Mouse (Mus musculus) layer of hippocampus, adult 2 months (tissue): ENCODE data around the gene Olfr1311. TPM values are rescaled to one million over a fixed set of nuclear protein-coding genes. Genes with fewer than 3 reads are reported as not detected.
"Not testable (repeated sequence)": the region's sequence is repeated elsewhere in the genome, so short reads cannot be mapped to it uniquely, and the experiment has no call there.

Experiments
- DNase-seq, 2 experiments: peaks; one replicate each; pipeline ENCODE4 v3.0.0; 2022; ENCODE audit warnings: low spot score in 2 of 2
- H3K27ac ChIP-seq: fragments of 200-600 bp; 2 replicates; pipeline ENCODE4 v1.8.1; 2022
- H3K4me3 ChIP-seq: fragments of 200-600 bp; 2 replicates; pipeline ENCODE4 v1.8.1; 2022; ENCODE audit warnings: mild to moderate bottlenecking
- CTCF ChIP-seq: fragments of 200-600 bp; conservative IDR thresholded peaks from 2 replicates; pipeline ENCODE4 v1.8.1; 2022; ENCODE audit warnings: antibody characterized with exemption, mild to moderate bottlenecking, moderate library complexity
- long read RNA-seq, 2 experiments: library from polyadenylated mRNA; stranded (forward); transcript quantifications; one replicate each; pipeline ENCODE4 v2.0.0; 2021; ENCODE audit warnings: borderline mapping rate in 2 of 2
- total RNA-seq, 2 experiments: library from RNA; stranded (reverse); gene quantifications; 2 replicates each; pipeline ENCODE4 v1.2.3; 2021

The Olfr1311 gene
- not detected for total RNA-seq
- long read RNA-seq, experiment 1: 0 reads
- long read RNA-seq, experiment 2: 0 reads

DNA sequence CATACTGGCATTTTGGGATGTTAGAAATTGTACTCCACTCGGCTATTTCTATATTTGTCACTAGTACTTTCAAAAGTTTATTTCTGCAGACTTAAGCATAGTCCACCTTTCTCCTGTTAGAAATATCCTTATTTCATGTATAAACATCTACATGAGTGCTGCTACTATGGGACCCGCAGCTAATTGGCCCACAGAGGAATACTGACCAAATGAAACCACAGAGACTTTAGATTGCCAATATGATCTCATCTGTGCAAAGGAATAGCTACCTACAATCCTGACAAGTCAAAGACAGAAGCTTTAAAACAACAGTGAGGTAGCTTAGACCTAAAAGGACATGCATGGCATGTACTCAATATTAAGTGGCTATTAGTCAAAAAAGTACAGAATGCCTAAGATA is at the start of gene Olfr1311:
Olfr1311 (minus strand) TSS at position 101 of the 400 bp plus-strand sequence.
- Histone ChIP-seq H3K27ac (no peak within 1 kb of the TSS), H3K4me3 (no peak within 1 kb of the TSS)
- DNase-seq: no peak
- no peak for TF ChIP-seq CTCF

DNA sequence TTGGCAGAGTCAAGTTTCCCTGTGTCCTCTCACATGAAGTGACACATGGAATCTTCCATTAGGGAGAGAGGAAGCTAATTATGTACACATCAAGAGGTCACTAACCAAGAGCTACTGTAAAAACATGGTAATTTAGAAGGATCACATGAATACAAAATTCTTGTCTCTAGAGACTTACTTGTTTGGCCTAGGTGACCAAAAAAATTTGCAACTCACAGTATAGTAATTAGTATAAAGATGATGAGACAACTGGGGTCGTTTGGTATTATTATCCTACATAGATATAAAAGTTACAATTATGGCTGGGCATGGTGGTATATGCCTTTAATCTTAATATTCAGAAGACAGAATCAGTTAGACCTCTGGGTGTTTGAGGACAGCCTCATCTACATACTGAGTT is 25.9 kb upstream of the Olfr1311 start, which contains the start of gene Olfr1312:
Olfr1312 (minus strand) TSS at position 101 of the 400 bp plus-strand sequence.
- no peak within 1 kb of the TSS for H3K27ac ChIP-seq
- TF ChIP-seq CTCF: no peak
- no peak within 1 kb of the TSS for H3K4me3 ChIP-seq
- DNase-seq: no peak

DNA sequence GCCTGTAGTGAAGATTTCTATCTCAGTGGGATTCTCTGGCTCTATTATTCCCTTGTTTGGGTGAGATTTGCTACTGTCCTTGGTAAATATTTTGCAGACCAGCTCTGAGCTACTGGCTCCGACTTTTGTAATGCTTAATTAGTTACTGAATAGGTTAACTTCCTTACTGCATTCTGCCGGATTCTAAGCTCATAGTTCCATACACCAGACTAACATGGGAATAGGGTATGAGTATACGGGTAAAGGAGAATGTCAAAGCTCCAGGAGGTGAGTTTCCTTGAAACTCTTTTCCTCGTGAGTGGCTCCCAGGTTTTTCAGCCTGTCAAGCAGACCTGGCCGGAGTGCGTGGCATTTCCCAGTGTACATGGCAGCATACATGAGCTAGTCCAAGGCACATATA is 2.8 kb upstream of the Olfr1311 start:
- not testable (repeated sequence) for H3K4me3 ChIP-seq, DNase-seq, H3K27ac ChIP-seq

DNA sequence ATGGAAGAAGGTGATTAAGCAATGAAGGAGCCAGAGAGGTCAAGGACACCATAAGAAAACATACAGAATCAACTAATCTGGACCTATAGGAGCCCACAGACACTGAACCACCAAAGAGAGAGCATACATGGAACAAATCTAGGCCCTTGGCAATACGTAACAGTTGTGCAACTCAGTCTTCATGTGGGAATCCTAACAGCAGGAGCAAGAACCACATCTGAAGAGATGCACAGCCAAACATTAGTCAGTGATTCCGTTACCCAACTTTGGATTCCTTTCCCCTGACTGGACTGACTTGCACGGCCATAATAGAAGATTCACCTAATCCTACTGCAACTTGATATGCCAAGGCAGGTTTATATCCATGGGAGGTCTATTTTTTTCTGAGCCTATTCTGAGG is 9.3 kb downstream of the Olfr1311 start:
- H3K27ac ChIP-seq: no peak overlapping the region
- no peak for DNase-seq
- no peak for TF ChIP-seq CTCF
- H3K4me3 ChIP-seq: no peak overlapping the region

DNA sequence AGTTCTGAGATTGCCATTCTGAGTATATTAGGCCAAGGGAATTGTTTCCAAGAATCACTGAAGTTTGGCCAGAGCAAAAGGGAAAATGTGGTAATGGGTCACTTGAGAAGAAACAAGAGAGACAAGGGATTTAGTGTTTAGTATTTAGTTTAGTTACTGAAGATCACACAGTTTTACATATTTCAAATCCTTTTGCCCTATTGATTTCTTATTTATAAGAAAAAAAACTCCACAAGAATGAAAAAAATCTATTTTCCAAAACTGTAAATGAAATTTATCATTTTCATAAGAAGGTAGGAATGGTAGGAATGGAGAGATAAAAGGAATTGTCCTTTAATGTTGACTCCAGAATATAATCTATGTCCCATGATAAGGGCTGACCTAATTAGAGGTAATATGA is 11.6 kb downstream of the Olfr1311 start, which contains the start of gene Olfr1310:
Olfr1310 (minus strand) TSS at position 101 of the 400 bp plus-strand sequence.
- Histone ChIP-seq H3K4me3 (no peak within 1 kb of the TSS), H3K27ac (no peak within 1 kb of the TSS)
- TF ChIP-seq CTCF: no peak
- DNase-seq: no peak

DNA sequence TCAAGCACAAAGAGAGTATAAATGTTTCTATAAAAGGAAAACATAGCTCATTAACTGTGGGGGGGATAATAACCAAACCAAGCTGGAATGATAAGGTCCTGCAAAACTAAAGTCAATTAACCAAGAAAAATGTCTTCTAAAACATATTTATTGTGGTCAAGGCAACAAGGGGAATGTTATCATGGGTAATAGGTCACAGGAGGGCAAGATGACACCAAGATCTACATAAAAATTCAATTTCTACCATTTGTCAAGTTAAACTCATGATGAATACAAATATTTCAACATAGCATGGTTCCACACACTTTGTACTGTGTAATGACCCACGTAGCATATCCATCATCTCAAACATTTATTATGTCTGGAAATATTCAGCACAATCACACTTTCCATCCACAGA is 34.0 kb downstream of the Olfr1311 start, which contains the start of gene Olfr1309:
Olfr1309 (minus strand) TSS at position 101 of the 400 bp plus-strand sequence.
- no peak for DNase-seq
- Histone ChIP-seq H3K27ac (no peak within 1 kb of the TSS), H3K4me3 (no peak within 1 kb of the TSS)
- no peak for TF ChIP-seq CTCF

Other genes starting within 250 kb of the Olfr1311 start
- gene Olfr1302, start 247.0 kb downstream of the Olfr1311 start, total RNA-seq: not detected
- gene Olfr1303, start 204.1 kb downstream of the Olfr1311 start, total RNA-seq: not detected
- not detected for gene Olfr1305, start 147.3 kb downstream of the Olfr1311 start, total RNA-seq
- gene Olfr1306, start 108.1 kb downstream of the Olfr1311 start, total RNA-seq: not detected
- under 1 TPM; 0.02 to 0.05 TPM for gene Olfr1307, start 75.0 kb downstream of the Olfr1311 start, total RNA-seq
- not detected for gene Olfr1308, start 59.5 kb downstream of the Olfr1311 start, total RNA-seq
- not detected for gene Olfr1309, start 34.1 kb downstream of the Olfr1311 start, total RNA-seq
- not detected for gene Olfr1310, start 11.7 kb downstream of the Olfr1311 start, total RNA-seq
- not detected for gene Olfr1312, start 25.8 kb upstream of the Olfr1311 start, total RNA-seq
- gene Olfr1313, start 53.4 kb upstream of the Olfr1311 start, total RNA-seq: not detected
- gene Olfr1314, start 72.4 kb upstream of the Olfr1311 start, total RNA-seq: not detected
- not detected for gene Olfr1315-ps1, start 91.0 kb upstream of the Olfr1311 start, total RNA-seq
- not detected for gene Olfr1316, start 110.6 kb upstream of the Olfr1311 start, total RNA-seq
- not detected for gene Olfr1317, start 115.9 kb upstream of the Olfr1311 start, total RNA-seq
- gene Olfr1318, start 129.8 kb upstream of the Olfr1311 start, total RNA-seq: not detected
- gene Lpcat4, start 215.1 kb upstream of the Olfr1311 start, total RNA-seq: 10 to 100 TPM; 87.5 to 89.8 TPM
- gene Nutm1, start 234.9 kb upstream of the Olfr1311 start, total RNA-seq: not detected
- gene Nop10, start 237.5 kb upstream of the Olfr1311 start, total RNA-seq: 10 to 100 TPM; 51.6 to 52.0 TPM
- gene Slc12a6, start 241.4 kb upstream of the Olfr1311 start, total RNA-seq: 100 to 1,000 TPM; 107 to 112 TPM
- under 1 TPM in 1 of 2 experiments, not detected in 1; 0.22 TPM for gene Gm21985, start 241.9 kb upstream of the Olfr1311 start, total RNA-seq